15 mouse cellular contexts compared by ENCODE assay signal in the genomic region with DNA sequence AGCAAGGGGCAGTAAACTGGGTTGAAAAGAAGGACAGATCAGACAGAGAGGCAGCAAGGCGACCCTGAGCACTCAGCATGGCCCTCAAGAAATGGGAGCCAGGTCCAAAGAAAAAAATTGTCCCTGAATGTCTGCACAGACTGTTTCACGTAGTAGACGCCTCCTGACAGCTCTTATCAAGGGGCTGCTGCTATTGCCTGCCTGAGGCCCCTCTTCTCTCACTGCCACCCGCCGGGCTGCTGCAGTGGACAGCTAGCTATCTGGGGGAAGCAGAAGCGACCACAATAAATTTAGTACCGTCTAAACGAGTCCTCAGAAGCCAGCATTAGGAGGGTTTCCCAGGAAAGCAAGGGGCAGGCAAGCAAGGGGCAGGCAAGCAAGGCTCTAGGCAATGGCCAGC. TPM values are rescaled to one million over a fixed set of nuclear protein-coding genes. Genes with fewer than 3 reads are reported as not detected.
DNase-seq lines count a peak whose midpoint lies in the region; ATAC-seq and TF ChIP-seq lines count a peak whose summit lies in the region.
"Had no signal": no experiment of that assay in that cellular context is flagged by ENCODE, and none has a peak within 500 bp of the region (broad histone marks: within the 10 kb centered on the region; RNA-seq: fewer than 3 reads in every experiment).

No protein-coding gene starts in this region.

- peaks cover 25% of the 10 kb centered on the region for H3K36me3 ChIP-seq in erythroblast, embryonic 14.5 days (ENCODE audit: control insufficient read depth)
- no peaks in the 10 kb centered on the region for H3K36me3 ChIP-seq in intestine, embryonic 15.5 days
- H3K36me3 ChIP-seq in intestine, postnatal 0 days (ENCODE audit: control insufficient read depth, insufficient read depth), result no peaks in the 10 kb centered on the region
- H3K36me3 ChIP-seq in liver, embryonic 13.5 days, result peaks cover 6% of the 10 kb centered on the region
- H3K36me3 ChIP-seq in midbrain, embryonic 10.5 days, result no peaks in the 10 kb centered on the region
- H3K36me3 ChIP-seq: embryonic facial prominence, embryonic 12.5 days; forebrain, embryonic 10.5 days; kidney, embryonic 15.5 days; limb, embryonic 12.5 days had no signal

- H3K27ac ChIP-seq in intestine, embryonic 15.5 days, result no peak overlapping the region
- no peak overlapping the region for H3K27ac ChIP-seq in intestine, postnatal 0 days (ENCODE audit: low read depth, low read length)
- peak overlapping the region; percentile 87 for H3K27ac ChIP-seq in liver, embryonic 13.5 days
- no peak overlapping the region for H3K27ac ChIP-seq in midbrain, embryonic 10.5 days (replicated peaks)
- H3K27ac ChIP-seq: embryonic facial prominence, embryonic 12.5 days; forebrain, embryonic 10.5 days; kidney, embryonic 15.5 days; limb, embryonic 12.5 days had no signal

- peaks cover 76% of the 10 kb centered on the region for H3K4me1 ChIP-seq in erythroblast, embryonic 14.5 days (ENCODE audit: control insufficient read depth)
- peaks cover 22% of the 10 kb centered on the region for H3K4me1 ChIP-seq in intestine, embryonic 15.5 days (replicated peaks)
- H3K4me1 ChIP-seq in intestine, postnatal 0 days (replicated peaks; ENCODE audit: control insufficient read depth, insufficient read depth, low read length), result no peaks in the 10 kb centered on the region; the same call in 1 of the 2 replicates
- peaks cover 81% of the 10 kb centered on the region for H3K4me1 ChIP-seq in liver, embryonic 13.5 days (replicated peaks)
- peaks cover 25% of the 10 kb centered on the region for H3K4me1 ChIP-seq in midbrain, embryonic 10.5 days

- no peak for TF ChIP-seq CTCF in intestine, postnatal 0 days (IDR thresholded peaks at IDR 0.05; ENCODE audit: low read depth)

- peaks cover 23% of the 10 kb centered on the region for H3K27me3 ChIP-seq in erythroblast, embryonic 14.5 days (ENCODE audit: control insufficient read depth)
- H3K27me3 ChIP-seq in intestine, embryonic 15.5 days (replicated peaks), result peaks cover 25% of the 10 kb centered on the region
- H3K27me3 ChIP-seq in intestine, postnatal 0 days (replicated peaks; ENCODE audit: control insufficient read depth, insufficient read depth, low read length), result peaks cover 42% of the 10 kb centered on the region
- H3K27me3 ChIP-seq in liver, embryonic 13.5 days, result peaks cover 18% of the 10 kb centered on the region
- peaks cover 55% of the 10 kb centered on the region for H3K27me3 ChIP-seq in midbrain, embryonic 10.5 days (ENCODE audit: low read depth, poor library complexity, severe bottlenecking)

- WGBS in intestine, embryonic 15.5 days, result 42% methylated on average over 8 of the region's 8 CpGs
- 44% methylated on average over 8 of the region's 8 CpGs for WGBS in intestine, postnatal 0 days
- WGBS in liver, embryonic 13.5 days (ENCODE audit: insufficient replicate concordance), result 6% methylated on average over 8 of the region's 8 CpGs
- WGBS in midbrain, embryonic 10.5 days, result 75% methylated on average over 8 of the region's 8 CpGs

- no peaks in the 10 kb centered on the region for H3K9me3 ChIP-seq in erythroblast, embryonic 14.5 days (ENCODE audit: control insufficient read depth, low read length)
- no peaks in the 10 kb centered on the region for H3K9me3 ChIP-seq in intestine, embryonic 15.5 days
- no peaks in the 10 kb centered on the region for H3K9me3 ChIP-seq in intestine, postnatal 0 days (ENCODE audit: control insufficient read depth)
- no peaks in the 10 kb centered on the region for H3K9me3 ChIP-seq in liver, embryonic 13.5 days (replicated peaks)
- H3K9me3 ChIP-seq in midbrain, embryonic 10.5 days (replicated peaks), result no peaks in the 10 kb centered on the region
- H3K9me3 ChIP-seq: embryonic facial prominence, embryonic 12.5 days; forebrain, embryonic 10.5 days; kidney, embryonic 15.5 days; limb, embryonic 12.5 days had no signal

- H3K4me3 ChIP-seq in erythroblast, embryonic 14.5 days (replicated peaks), result peak overlapping the region; percentile 55
- no peak overlapping the region for H3K4me3 ChIP-seq in intestine, embryonic 15.5 days (replicated peaks)
- no peak overlapping the region for H3K4me3 ChIP-seq in intestine, postnatal 0 days (ENCODE audit: low read depth, low read length)
- peak overlapping the region; percentile 41 for H3K4me3 ChIP-seq in liver, embryonic 13.5 days (replicated peaks)
- H3K4me3 ChIP-seq in midbrain, embryonic 10.5 days, result no peak overlapping the region
- H3K4me3 ChIP-seq: embryonic facial prominence, embryonic 12.5 days; forebrain, embryonic 10.5 days; kidney, embryonic 15.5 days; limb, embryonic 12.5 days had no signal

- no peak for ATAC-seq in erythroblast, adult 5-6 weeks (replicated peaks; ENCODE audit: low FRiP score, poor library complexity, severe bottlenecking)
- no peak for ATAC-seq in intestine, embryonic 15.5 days
- ATAC-seq in intestine, postnatal 0 days, result no peak
- peak; percentile 79 for ATAC-seq in liver, embryonic 13.5 days (ENCODE audit: low read depth)
- no peak for ATAC-seq in frontal cortex, adult (ENCODE audit: low TSS enrichment)

- H3K9ac ChIP-seq in intestine, embryonic 15.5 days, result 0 out of 2 replicates have a peak overlapping the region, but pooled peaks have one; percentile 6
- no peak overlapping the region for H3K9ac ChIP-seq in intestine, postnatal 0 days (ENCODE audit: low read depth, low read length)
- peak overlapping the region; percentile 65 for H3K9ac ChIP-seq in liver, embryonic 13.5 days
- H3K9ac ChIP-seq: embryonic facial prominence, embryonic 12.5 days; kidney, embryonic 15.5 days; limb, embryonic 12.5 days had no signal

- peak; percentile 24 for DNase-seq in 416B (ENCODE audit: low read depth)
- peak; percentile 70 for DNase-seq in liver, embryonic 13.5 days
- no peak for DNase-seq in midbrain, embryonic 10.5 days (ENCODE audit: low spot score)
- DNase-seq: cerebellum, postnatal 36 days; gastrocnemius, postnatal 14 days; thymus, postnatal 14 days had no signal

- H3K4me2 ChIP-seq in intestine, embryonic 15.5 days (replicated peaks), result no peak overlapping the region
- H3K4me2 ChIP-seq in intestine, postnatal 0 days (replicated peaks; ENCODE audit: low read depth), result no peak overlapping the region
- peak overlapping the region; percentile 99 for H3K4me2 ChIP-seq in liver, embryonic 13.5 days
- H3K4me2 ChIP-seq: embryonic facial prominence, embryonic 12.5 days; kidney, embryonic 15.5 days; limb, embryonic 12.5 days had no signal

RNA-seq across cellular contexts. Expression of a gene that starts 4.1 kb away (rescaled TPM):
- polyA plus RNA-seq in erythroblast, embryonic 14.5 days (2012), result 4.1 TPM in 2 replicates
- total RNA-seq in erythroblast, adult 5-6 weeks (2015; ENCODE audit: low replicate concordance), result 21.9 and 24.5 TPM in 2 replicates
- 22.7 and 44.9 TPM in 2 replicates for total RNA-seq in erythroblast, adult 5-6 weeks (2017; ENCODE audit: low replicate concordance)
- 26.4 and 30.5 TPM in 2 replicates for polyA plus RNA-seq in intestine, embryonic 15.5 days (2015; fragmentation: Nextera tagmentation; extraction: Ambion mirVana)
- polyA plus RNA-seq in intestine, postnatal 0 days (2015; fragmentation: Nextera tagmentation; extraction: Ambion mirVana), result 20.9 and 23.8 TPM in 2 replicates
- 48.5 and 54.6 TPM in 2 replicates for polyA plus RNA-seq in liver, embryonic 13.5 days (2015; fragmentation: Nextera tagmentation; extraction: Ambion mirVana)
- 6.0 and 6.4 TPM in 2 replicates for polyA plus RNA-seq in midbrain, embryonic 10.5 days (2016; fragmentation: Nextera tagmentation; extraction: Ambion mirVana)

RNA-seq across cellular contexts. Expression of a gene that starts 47.1 kb away (rescaled TPM):
- polyA plus RNA-seq in erythroblast, embryonic 14.5 days (2012), result 6.8 and 7.4 TPM in 2 replicates
- total RNA-seq in erythroblast, adult 5-6 weeks (2015; ENCODE audit: low replicate concordance), result 65.6 and 74.4 TPM in 2 replicates
- total RNA-seq in erythroblast, adult 5-6 weeks (2017; ENCODE audit: low replicate concordance), result 52.6 and 91.2 TPM in 2 replicates
- polyA plus RNA-seq in intestine, embryonic 15.5 days (2015; fragmentation: Nextera tagmentation; extraction: Ambion mirVana), result 19.9 and 24.2 TPM in 2 replicates
- 17.3 and 18.9 TPM in 2 replicates for polyA plus RNA-seq in intestine, postnatal 0 days (2015; fragmentation: Nextera tagmentation; extraction: Ambion mirVana)
- polyA plus RNA-seq in liver, embryonic 13.5 days (2015; fragmentation: Nextera tagmentation; extraction: Ambion mirVana), result 11.3 and 16.7 TPM in 2 replicates
- 28.0 and 29.3 TPM in 2 replicates for polyA plus RNA-seq in midbrain, embryonic 10.5 days (2016; fragmentation: Nextera tagmentation; extraction: Ambion mirVana)

Comparison
In these comparisons a context has a peak if more than half of its experiments do, and no peak if none do; other contexts are left out.
1. H3K4me3 ChIP-seq: peak in erythroblast, embryonic 14.5 days (single experiment) and liver, embryonic 13.5 days (single experiment); none in intestine, embryonic 15.5 days (single experiment), intestine, postnatal 0 days (single experiment) and midbrain, embryonic 10.5 days (single experiment).